Mouse (Mus musculus): ENCODE measurements around the gene Col4a2.
"Not testable (repeated sequence)": the region's sequence is repeated elsewhere in the genome, so short reads cannot be mapped to it uniquely, and the experiment has no call there.

Col4a2 gene

DNA sequence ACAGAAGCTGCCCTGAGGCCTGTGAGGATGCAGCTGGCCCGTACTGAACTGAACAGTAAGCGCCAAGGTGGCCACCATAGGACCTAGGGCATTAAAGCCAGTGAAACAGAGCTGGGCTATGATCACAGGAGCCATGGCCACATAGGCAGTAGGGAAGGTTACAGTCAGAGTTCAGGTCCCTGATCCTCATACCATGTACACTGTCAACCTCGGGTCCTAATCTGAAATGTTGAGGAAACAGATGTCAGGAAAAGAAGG is 152.0 kb downstream of the Col4a2 start:
- DNase-seq, result no peak

GRCm38 (mm10) chr8:11465619-11466018 is 153.0 kb downstream of the Col4a2 start:
- DNase-seq, result no peak

- not testable (repeated sequence) for DNase-seq
Measured at GRCm38 (mm10) chr8:11466528-11466927, 153.9 kb downstream of the Col4a2 start.

DNA sequence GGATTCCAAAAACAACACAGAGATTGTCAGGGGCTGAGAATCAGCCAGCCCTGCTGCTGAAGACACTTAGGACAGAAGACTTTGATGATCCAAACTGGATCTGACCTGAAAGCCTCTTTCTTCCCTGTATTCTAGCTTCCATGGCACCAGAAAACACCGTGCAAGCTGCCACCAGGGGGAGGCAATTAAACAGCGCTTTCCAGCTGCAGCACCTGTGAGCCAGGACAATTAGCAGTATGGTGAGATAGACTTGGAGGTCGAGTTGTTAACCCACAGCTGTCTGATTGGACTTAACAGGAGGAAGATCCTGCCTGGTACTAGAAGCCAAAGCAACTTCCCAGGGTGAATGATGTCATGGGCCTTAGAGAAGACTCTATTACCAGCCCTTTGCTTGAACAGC is 156.5 kb downstream of the Col4a2 start:
- DNase-seq, result peak; percentile 86 to 89

GRCm38 (mm10) chr8:11470694-11471093 is 158.1 kb downstream of the Col4a2 start:
- DNase-seq, result no peak

- peak; percentile 89 to 91 for DNase-seq
Measured at GRCm38 (mm10) chr8:11471309-11471708, 158.7 kb downstream of the Col4a2 start.

GRCm38 (mm10) chr8:11473072-11473471 is 160.5 kb downstream of the Col4a2 start:
- peak; percentile 87 to 95 for DNase-seq

GRCm38 (mm10) chr8:11475397-11475796 is 162.8 kb downstream of the Col4a2 start:
- no peak for DNase-seq

DNA sequence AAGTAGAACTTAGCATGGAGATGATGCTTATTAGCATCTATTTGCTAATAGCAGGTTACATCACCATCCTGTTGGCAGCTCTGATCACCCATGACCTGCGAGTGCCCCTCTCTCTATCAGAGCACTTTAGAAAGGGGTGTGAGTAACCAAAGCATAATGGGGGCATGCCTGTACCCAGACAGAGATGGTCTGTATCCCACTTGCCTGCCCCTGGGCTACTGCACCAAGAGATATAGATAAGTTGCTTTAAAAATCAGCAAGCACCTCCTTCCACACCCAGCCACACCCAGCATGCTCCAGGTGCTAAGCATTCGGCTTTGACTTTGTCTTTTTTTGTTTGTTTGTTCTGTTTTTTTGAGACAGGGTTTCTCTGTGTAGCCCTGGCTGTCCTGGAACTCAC is 163.3 kb downstream of the Col4a2 start:
- DNase-seq, result no peak

- peak; percentile 70 to 84 for DNase-seq
Measured at GRCm38 (mm10) chr8:11476338-11477177, 164.0 kb downstream of the Col4a2 start.

GRCm38 (mm10) chr8:11477178-11477553 is 164.6 kb downstream of the Col4a2 start:
- DNase-seq, result no peak

- DNase-seq, result peak; percentile 91 to 94
Measured at GRCm38 (mm10) chr8:11477811-11478761, 165.5 kb downstream of the Col4a2 start, which contains the start of gene Rab20. Rab20 (minus strand) TSS chr8:11478710.

- DNase-seq, result peak; percentile 53 to 78
Measured at GRCm38 (mm10) chr8:11478807-11479527, 166.4 kb downstream of the Col4a2 start.

- DNase-seq, result peak; percentile 56 to 73
Measured at GRCm38 (mm10) chr8:11479591-11479990, 167.0 kb downstream of the Col4a2 start.

DNA sequence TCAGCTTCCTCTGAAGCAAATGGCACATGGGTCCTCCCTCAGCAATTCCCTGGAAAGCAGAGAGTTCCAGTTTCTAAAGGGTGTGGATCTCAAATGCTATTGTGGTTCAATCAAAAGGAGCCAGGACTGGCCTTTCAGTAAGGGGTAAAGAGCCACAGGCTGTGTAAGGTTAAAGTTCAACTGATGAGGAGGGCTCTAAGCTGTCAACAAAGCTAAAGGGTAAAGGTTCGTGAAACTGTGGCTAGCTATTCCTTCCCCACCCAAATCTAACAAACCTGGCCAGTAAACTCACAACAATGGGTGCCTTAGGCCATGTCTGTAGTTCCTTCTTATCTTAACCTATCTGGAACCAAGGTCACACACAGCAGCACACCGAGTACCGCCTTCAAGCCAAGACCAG is 169.3 kb downstream of the Col4a2 start:
- DNase-seq, result no peak

GRCm38 (mm10) chr8:11482537-11482936 is 169.9 kb downstream of the Col4a2 start:
- peak in 1 of 2 experiments; percentile 9 for DNase-seq

GRCm38 (mm10) chr8:11486142-11486541 is 173.5 kb downstream of the Col4a2 start:
- peak; percentile 78 to 90 for DNase-seq

- no peak for DNase-seq
Measured at GRCm38 (mm10) chr8:11487229-11487628, 174.6 kb downstream of the Col4a2 start.

DNA sequence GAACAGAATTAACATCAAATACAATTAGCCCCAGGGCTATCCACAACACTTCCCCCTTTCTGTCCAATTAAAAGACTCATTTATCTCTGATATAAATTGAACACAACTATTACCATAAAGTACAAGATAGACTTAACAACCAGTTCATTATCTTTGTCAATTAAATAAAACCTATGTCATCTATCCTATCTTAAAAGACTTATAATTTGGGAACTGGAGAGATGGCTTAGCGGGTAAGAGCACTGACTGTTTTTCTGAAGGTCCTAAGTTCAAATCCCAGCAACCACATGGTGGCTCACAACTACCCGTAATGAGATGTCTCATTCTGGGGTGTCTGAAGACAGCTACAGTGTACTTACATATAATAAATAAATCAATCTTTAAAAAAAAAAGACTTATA is 179.7 kb downstream of the Col4a2 start:
- not testable (repeated sequence) for DNase-seq

DNA sequence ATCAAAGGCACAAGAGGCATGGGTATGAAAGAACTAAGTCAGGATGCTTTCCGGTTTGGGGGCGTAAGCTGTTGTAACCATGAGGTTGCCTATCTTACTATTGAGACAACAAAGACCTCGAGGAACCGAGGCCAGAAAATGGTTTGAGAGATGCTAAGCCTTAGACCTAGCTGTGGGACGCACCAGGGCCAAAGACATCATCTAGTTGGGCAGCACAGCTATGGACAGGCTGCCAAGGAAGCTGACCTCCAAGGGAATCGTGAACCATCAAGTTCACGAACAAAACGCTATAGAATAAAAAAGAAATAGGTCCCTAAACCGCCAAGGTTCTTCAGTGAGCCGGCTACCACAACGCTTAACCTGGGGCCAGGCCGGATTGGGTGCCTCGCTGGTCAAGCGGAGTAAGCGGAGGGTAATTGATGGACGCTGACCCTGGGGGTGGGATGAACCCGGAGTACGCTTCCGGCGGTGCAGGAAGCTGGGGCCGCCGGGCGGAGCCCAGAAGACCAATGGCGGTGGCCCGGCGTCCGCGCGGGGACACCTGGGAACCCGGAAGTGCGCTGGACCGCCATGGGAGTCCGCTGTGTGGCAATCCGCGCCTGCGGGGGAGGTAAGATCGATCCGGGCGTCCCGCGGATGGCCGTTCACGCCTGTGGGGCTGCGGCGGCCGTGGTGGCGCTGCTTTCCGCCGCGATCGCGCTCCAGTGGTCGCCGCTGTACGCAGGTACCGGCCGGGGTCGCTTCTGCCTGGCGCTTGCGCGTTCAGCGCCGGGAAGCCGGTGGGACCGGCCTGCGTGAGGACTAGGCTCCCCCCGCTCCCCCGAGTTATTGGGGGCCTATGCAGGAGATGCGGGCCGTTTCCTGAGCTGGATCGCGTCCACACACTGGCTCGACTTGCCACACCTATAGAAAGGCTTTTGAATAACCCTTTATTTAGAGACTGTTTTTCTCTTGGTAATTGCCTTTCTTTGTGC is 184.7 kb downstream of the Col4a2 start, which contains the start of gene Naxd:
Naxd (plus strand) TSS at position 490 of the 974 bp plus-strand sequence.
- peak; percentile 90 to 97 for DNase-seq

GRCm38 (mm10) chr8:11498281-11498680 is 185.7 kb downstream of the Col4a2 start:
- DNase-seq, result no peak

Measured in kidney, postnatal 25 days (tissue).